Mouse (Mus musculus): ENCODE results near the gene Maip1. TPM values are rescaled to one million over a fixed set of nuclear protein-coding genes. Genes with fewer than 3 reads are reported as not detected.

Maip1 gene
- polyA plus RNA-seq, 1 experiment from 2014 or later, result 18.3 TPM

DNA sequence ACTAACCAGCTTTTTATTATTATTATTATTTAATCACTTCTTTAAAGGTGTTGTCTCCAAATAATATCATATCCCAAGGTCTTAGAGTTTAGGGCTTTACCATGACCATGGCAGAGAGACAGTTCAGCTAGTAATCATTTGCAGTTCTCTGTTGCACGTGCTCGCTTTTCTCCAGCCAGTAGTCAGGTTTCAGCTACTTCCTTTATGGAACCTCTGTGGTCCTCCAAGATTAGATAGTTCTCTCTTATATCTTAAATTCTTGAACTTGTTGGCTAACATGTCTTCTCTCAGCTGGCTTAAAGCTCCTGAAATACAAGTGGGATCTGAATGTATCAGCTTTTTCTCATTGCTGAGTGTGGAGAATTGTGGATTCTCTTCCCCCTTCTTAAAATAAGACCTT lies 2.9 kb downstream of the Maip1 start:
- no peaks in the 10 kb centered on the region for H3K9me3 ChIP-seq (replicated peaks; ENCODE audit: control insufficient read depth, low read length, poor library complexity, severe bottlenecking)
- no peak overlapping the region; the same call in 1 of the 2 replicates for H3K4me2 ChIP-seq (ENCODE audit: low read length)
- no peak overlapping the region for H3K9ac ChIP-seq (ENCODE audit: low read depth, low read length)
- peaks cover 34% of the 10 kb centered on the region for H3K4me1 ChIP-seq (ENCODE audit: control insufficient read depth, insufficient read depth, low read length)
- no peak overlapping the region for H3K27ac ChIP-seq (ENCODE audit: low read length)
- no peak overlapping the region; the same call in 1 of the 2 replicates for H3K4me3 ChIP-seq (ENCODE audit: low read depth, low read length)
- no peak for ATAC-seq
- peaks cover 16% of the 10 kb centered on the region for H3K36me3 ChIP-seq (ENCODE audit: control insufficient read depth, insufficient read depth, low read length)
- WGBS, result 94% methylated on average over 2 of the region's 2 CpGs
- H3K27me3 ChIP-seq (ENCODE audit: control insufficient read depth, insufficient read depth, low read depth, low read length), result no peaks in the 10 kb centered on the region

DNA sequence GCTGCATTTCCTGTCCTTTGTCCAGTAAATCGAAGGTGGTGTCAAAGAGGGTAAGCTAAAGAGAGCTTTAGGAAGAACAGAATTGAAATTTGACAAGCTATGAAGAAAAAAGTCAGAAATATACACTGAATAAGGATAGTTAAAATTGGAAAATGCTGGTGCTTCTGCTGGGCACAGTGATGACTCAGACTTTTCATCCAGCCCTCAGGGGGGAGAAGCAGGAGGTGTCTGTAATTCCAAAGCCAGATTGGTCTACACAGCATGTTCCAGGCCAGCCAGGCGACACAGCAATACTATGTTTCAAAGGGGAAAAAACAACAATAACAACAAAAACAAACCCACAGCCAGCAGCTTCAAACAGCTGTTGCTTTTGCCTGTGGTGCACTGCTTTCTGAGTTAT lies 7.3 kb downstream of the Maip1 start:
- peaks cover 11% of the 10 kb centered on the region for H3K4me1 ChIP-seq (ENCODE audit: control insufficient read depth, insufficient read depth, low read length)
- WGBS, result 88% methylated on average over 2 of the region's 2 CpGs
- H3K36me3 ChIP-seq (ENCODE audit: control insufficient read depth, insufficient read depth, low read length), result peaks cover 33% of the 10 kb centered on the region
- no peak overlapping the region for H3K9ac ChIP-seq (ENCODE audit: low read depth, low read length)
- no peaks in the 10 kb centered on the region for H3K27me3 ChIP-seq (ENCODE audit: control insufficient read depth, insufficient read depth, low read depth, low read length)
- ATAC-seq, result no peak
- no peak overlapping the region for H3K4me3 ChIP-seq (ENCODE audit: low read depth, low read length)
- H3K4me2 ChIP-seq (ENCODE audit: low read length), result no peak overlapping the region
- no peaks in the 10 kb centered on the region for H3K9me3 ChIP-seq (replicated peaks; ENCODE audit: control insufficient read depth, low read length, poor library complexity, severe bottlenecking)
- H3K27ac ChIP-seq (ENCODE audit: low read length), result no peak overlapping the region

DNA sequence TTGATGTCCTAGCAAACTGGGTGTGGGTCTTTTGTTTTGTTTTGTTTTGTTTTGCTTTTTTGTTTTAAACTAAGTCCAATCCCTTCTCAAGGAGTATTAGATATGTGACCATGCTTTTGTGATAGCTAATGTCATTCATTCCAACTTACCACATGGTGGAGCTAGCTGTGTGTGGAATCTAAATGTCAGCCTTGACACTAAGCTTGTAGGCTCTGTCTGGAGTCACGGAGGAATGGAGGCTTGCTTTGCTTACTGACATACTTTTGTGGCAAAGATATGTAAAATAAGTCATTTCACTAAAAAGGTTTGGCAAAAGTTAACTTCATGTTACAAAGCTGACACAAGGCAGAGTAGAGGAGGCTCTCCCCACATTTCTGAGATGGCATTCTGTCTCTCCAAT lies 17.6 kb downstream of the Maip1 start:
- Histone ChIP-seq H3K9ac (ENCODE audit: low read depth, low read length) (no peak overlapping the region), H3K27ac (ENCODE audit: low read length) (no peak overlapping the region), H3K27me3 (ENCODE audit: control insufficient read depth, insufficient read depth, low read depth, low read length) (no peaks in the 10 kb centered on the region), H3K36me3 (ENCODE audit: control insufficient read depth, insufficient read depth, low read length) (no peaks in the 10 kb centered on the region), H3K4me1 (ENCODE audit: control insufficient read depth, insufficient read depth, low read length) (peaks cover 4% of the 10 kb centered on the region; the same call in 1 of the 2 replicates), H3K9me3 (replicated peaks; ENCODE audit: control insufficient read depth, low read length, poor library complexity, severe bottlenecking) (no peaks in the 10 kb centered on the region), H3K4me2 (ENCODE audit: low read length) (no peak overlapping the region), H3K4me3 (ENCODE audit: low read depth, low read length) (no peak overlapping the region)
- 3% methylated on average over 1 of the region's 1 CpGs for WGBS
- ATAC-seq, result peak; percentile 80

DNA sequence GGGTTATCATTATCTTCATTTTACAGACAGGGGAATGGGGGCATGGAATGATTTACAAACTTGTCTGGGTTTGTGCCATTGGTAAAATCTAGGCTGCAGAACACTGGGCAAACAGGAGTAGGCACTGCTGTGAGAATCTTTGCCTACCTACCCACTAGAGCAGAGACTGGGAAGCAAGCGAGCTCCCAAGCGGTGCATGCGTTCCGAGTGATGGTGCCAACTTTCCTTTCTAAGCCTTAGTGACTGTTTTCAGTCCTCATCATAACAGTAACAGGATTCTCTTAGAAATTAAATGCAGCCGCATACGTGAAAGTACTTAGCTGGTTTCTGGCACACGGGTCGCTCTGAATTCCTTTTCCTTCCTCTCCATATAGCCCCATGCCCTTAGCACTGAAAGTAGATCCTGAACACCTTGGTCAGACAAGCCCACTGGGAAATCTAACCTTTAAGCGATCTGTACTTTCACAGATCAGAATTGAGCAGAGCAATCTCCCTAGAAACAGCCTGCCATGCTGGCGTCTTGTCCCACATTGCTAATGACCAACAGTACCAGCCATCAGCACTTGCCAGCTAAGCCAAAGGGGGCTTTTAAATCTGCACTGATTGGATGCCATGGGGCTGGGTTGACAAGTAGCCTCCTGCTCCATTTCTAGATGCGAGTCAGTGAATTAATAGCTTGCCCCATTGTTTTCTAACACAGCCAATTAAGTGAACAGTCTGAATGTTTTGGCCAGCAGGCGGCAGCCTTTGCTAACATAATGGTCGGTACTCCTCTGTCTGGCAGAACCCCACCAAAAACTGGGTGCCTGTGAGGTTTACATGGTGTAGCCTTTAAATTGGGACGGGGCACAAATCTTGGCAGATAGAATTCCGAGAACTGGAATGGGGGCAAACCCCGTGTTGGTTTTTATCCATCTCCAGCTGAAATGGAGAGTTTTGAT lies 22.5 kb downstream of the Maip1 start:
- peak overlapping the region; percentile 52; the same call in 1 of the 2 replicates for H3K9ac ChIP-seq (ENCODE audit: low read depth, low read length)
- H3K36me3 ChIP-seq (ENCODE audit: control insufficient read depth, insufficient read depth, low read length), result no peaks in the 10 kb centered on the region
- 43% methylated on average over 16 of the region's 16 CpGs for WGBS
- H3K27me3 ChIP-seq (ENCODE audit: control insufficient read depth, insufficient read depth, low read depth, low read length), result no peaks in the 10 kb centered on the region
- H3K9me3 ChIP-seq (replicated peaks; ENCODE audit: control insufficient read depth, low read length, poor library complexity, severe bottlenecking), result no peaks in the 10 kb centered on the region
- H3K4me1 ChIP-seq (ENCODE audit: control insufficient read depth, insufficient read depth, low read length), result peaks cover 13% of the 10 kb centered on the region
- 0 out of 2 replicates have a peak overlapping the region, but pooled peaks have one; percentile 5 for H3K27ac ChIP-seq (ENCODE audit: low read length)
- H3K4me3 ChIP-seq (ENCODE audit: low read depth, low read length), result no peak overlapping the region
- peak; percentile 92 for ATAC-seq
- peak overlapping the region; percentile 46 for H3K4me2 ChIP-seq (ENCODE audit: low read length)

DNA sequence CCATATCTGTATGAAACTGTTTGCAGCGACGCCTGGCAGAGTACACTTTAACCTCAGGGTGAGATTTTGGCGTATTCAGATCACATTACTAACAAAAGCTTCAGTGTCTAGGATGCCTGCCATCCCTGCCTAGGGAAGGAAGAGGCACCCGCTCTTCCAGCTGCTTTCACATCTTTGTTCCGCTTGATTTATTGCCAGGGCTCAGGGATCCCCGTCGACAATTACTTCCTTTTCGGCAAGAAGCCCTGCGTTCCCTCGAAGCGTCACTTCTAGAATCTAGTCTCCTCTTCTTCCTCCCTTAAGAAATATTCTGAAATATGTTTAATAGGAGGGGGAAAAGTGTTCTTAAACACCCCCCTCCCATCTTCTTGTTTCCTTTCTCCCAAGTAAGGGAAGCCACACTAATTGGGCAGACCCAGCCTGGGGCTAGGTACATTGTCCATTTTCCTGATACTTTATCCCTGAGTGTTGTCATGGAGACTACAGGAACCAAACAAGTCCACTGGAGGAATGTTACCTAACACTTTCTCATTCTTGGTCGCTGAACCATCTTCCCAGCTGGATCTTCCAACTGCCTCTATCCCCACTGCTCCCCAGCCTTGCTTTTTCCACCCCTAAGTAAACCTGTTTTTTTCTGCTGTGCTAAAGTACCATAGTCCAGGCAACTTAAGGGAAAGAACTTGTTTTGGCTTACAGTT lies 23.8 kb downstream of the Maip1 start:
- Histone ChIP-seq H3K4me3 (ENCODE audit: low read depth, low read length) (0 out of 2 replicates have a peak overlapping the region, but pooled peaks have one; percentile 4), H3K27ac (ENCODE audit: low read length) (peak overlapping the region; percentile 47; the same call in 1 of the 2 replicates), H3K27me3 (ENCODE audit: control insufficient read depth, insufficient read depth, low read depth, low read length) (no peaks in the 10 kb centered on the region), H3K36me3 (ENCODE audit: control insufficient read depth, insufficient read depth, low read length) (no peaks in the 10 kb centered on the region), H3K9me3 (replicated peaks; ENCODE audit: control insufficient read depth, low read length, poor library complexity, severe bottlenecking) (no peaks in the 10 kb centered on the region), H3K9ac (ENCODE audit: low read depth, low read length) (0 out of 2 replicates have a peak overlapping the region, but pooled peaks have one; percentile 32), H3K4me2 (ENCODE audit: low read length) (peak overlapping the region; percentile 45), H3K4me1 (ENCODE audit: control insufficient read depth, insufficient read depth, low read length) (peaks cover 13% of the 10 kb centered on the region)
- peak; percentile 67 for ATAC-seq
- 2% methylated on average over 12 of the region's 12 CpGs for WGBS

DNA sequence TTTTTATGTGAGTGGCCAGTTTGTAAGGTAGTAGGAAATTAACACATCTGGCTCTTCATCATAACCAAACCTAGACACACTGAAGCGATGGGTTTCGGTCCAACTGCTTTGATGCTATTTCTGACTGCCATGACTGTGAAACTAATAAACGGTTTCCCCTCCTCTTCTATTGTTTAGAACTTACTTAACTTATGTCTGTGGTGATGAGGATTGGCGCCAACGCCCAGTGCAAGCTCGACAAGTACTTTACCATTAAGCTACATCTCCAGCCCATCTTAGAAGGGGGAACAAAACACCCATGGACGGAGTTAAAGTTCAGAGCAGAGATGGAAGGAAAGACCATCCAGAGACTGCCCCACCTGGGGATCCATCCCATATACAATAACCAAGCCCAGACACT lies 27.0 kb downstream of the Maip1 start:
- Histone ChIP-seq H3K9ac (ENCODE audit: low read depth, low read length) (no peak overlapping the region), H3K4me3 (ENCODE audit: low read depth, low read length) (no peak overlapping the region), H3K9me3 (replicated peaks; ENCODE audit: control insufficient read depth, low read length, poor library complexity, severe bottlenecking) (no peaks in the 10 kb centered on the region), H3K4me2 (ENCODE audit: low read length) (no peak overlapping the region), H3K27me3 (ENCODE audit: control insufficient read depth, insufficient read depth, low read depth, low read length) (no peaks in the 10 kb centered on the region), H3K4me1 (ENCODE audit: control insufficient read depth, insufficient read depth, low read length) (peaks cover 26% of the 10 kb centered on the region), H3K36me3 (ENCODE audit: control insufficient read depth, insufficient read depth, low read length) (no peaks in the 10 kb centered on the region), H3K27ac (ENCODE audit: low read length) (no peak overlapping the region)
- ATAC-seq, result no peak
- WGBS, result 92% methylated on average over 7 of the region's 7 CpGs

DNA sequence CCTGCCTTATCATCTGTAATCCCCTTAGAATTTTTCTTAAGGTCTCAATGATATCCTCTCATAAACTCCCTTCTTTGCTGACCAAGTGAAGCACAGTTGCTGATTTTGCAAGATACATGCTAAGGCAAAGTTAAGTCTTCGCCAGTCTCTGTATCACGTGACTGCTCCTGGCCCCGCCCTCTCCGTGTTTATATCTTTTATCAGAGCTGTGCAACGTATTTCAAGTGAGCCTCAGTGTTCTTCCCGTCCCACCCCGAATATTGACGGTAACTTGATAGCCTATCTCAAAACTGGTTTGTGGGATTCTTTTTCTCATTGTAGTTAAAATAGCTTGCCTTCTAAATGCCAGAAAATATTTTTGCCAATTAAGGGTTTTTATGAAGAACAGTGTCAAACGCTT lies 30.3 kb downstream of the Maip1 start:
- Histone ChIP-seq H3K4me3 (ENCODE audit: low read depth, low read length) (peak overlapping the region; percentile 21; the same call in 1 of the 2 replicates), H3K9ac (ENCODE audit: low read depth, low read length) (no peak overlapping the region), H3K36me3 (ENCODE audit: control insufficient read depth, insufficient read depth, low read length) (no peaks in the 10 kb centered on the region), H3K9me3 (replicated peaks; ENCODE audit: control insufficient read depth, low read length, poor library complexity, severe bottlenecking) (no peaks in the 10 kb centered on the region), H3K27ac (ENCODE audit: low read length) (peak overlapping the region; percentile 50; the same call in 1 of the 2 replicates), H3K4me1 (ENCODE audit: control insufficient read depth, insufficient read depth, low read length) (peaks cover 13% of the 10 kb centered on the region), H3K27me3 (ENCODE audit: control insufficient read depth, insufficient read depth, low read depth, low read length) (no peaks in the 10 kb centered on the region), H3K4me2 (ENCODE audit: low read length) (peak overlapping the region; percentile 53)
- WGBS, result 52% methylated on average over 9 of the region's 9 CpGs
- no peak for ATAC-seq

DNA sequence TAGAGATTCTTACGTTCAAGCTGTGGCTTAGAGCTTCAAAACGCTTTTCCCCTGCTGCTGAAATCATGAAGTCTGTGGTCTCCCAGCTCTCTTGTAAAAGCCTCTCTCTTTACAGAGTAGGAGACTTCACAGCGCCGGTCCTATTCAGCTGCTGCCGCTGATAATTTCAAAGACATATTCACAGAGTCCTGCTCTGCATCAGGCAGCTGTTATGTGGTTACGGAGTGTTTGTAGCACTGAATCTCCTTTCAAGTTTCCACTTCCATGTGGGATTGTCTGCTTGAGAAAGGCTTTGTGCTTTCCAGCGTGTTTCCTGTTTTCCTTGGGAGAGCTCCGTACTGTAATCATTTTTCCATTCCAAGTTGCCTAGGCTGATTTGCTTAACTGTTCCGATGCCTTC lies 30.8 kb downstream of the Maip1 start:
- peak; percentile 77 for ATAC-seq
- H3K4me1 ChIP-seq (ENCODE audit: control insufficient read depth, insufficient read depth, low read length), result peaks cover 13% of the 10 kb centered on the region
- H3K4me3 ChIP-seq (ENCODE audit: low read depth, low read length), result peak overlapping the region; percentile 21
- H3K4me2 ChIP-seq (ENCODE audit: low read length), result peak overlapping the region; percentile 53
- no peaks in the 10 kb centered on the region for H3K9me3 ChIP-seq (replicated peaks; ENCODE audit: control insufficient read depth, low read length, poor library complexity, severe bottlenecking)
- no peaks in the 10 kb centered on the region for H3K27me3 ChIP-seq (ENCODE audit: control insufficient read depth, insufficient read depth, low read depth, low read length)
- H3K9ac ChIP-seq (ENCODE audit: low read depth, low read length), result peak overlapping the region; percentile 51; the same call in 1 of the 2 replicates
- H3K36me3 ChIP-seq (ENCODE audit: control insufficient read depth, insufficient read depth, low read length), result no peaks in the 10 kb centered on the region
- peak overlapping the region; percentile 50 for H3K27ac ChIP-seq (ENCODE audit: low read length)
- WGBS, result 15% methylated on average over 9 of the region's 9 CpGs
